Mouse (Mus musculus) stomach, embryonic 14.5 days (tissue): ENCODE data around the gene Fam183b. TPM values are rescaled to one million over a fixed set of nuclear protein-coding genes. Genes with fewer than 3 reads are reported as not detected.
"Not testable (repeated sequence)": the region's sequence is repeated elsewhere in the genome, so short reads cannot be mapped to it uniquely, and the experiment has no call there.

ENCODE experiments used
- ATAC-seq: fragments of 200-750 bp; cut with Nextera tagmentation; 2 replicates; pipeline ENCODE4 v1.8.0; 2017; ENCODE audit warnings: low read depth, moderate TSS enrichment; ENCODE audit not compliant: insufficient number of reproducible peaks, insufficient read depth, low FRiP score
- H3K27ac ChIP-seq: fragments of 300-500 bp; sonication (generic); 2 replicates; pipeline ENCODE4 v1.5.1; 2014; ENCODE audit warnings: mild to moderate bottlenecking, low read length, moderate library complexity, mixed read lengths
- H3K27me3 ChIP-seq: fragments of 300-500 bp; sonication (generic); 2 replicates; pipeline ENCODE4 v1.6.1; 2014; ENCODE audit warnings: low read length, control low read depth, mixed read lengths; ENCODE audit not compliant: control insufficient read depth, insufficient read depth
- H3K36me3 ChIP-seq: fragments of 300-500 bp; sonication (generic); 2 replicates; pipeline ENCODE4 v1.6.1; 2014; ENCODE audit warnings: mild to moderate bottlenecking, control low read depth, low read length, moderate library complexity, mixed read lengths; ENCODE audit not compliant: control insufficient read depth, insufficient read depth
- H3K4me1 ChIP-seq: fragments of 300-500 bp; sonication (generic); 2 replicates; pipeline ENCODE4 v1.6.1; 2014; ENCODE audit warnings: low read length, control low read depth, mixed read lengths; ENCODE audit not compliant: control insufficient read depth, insufficient read depth
- H3K4me2 ChIP-seq: fragments of 300-500 bp; sonication (generic); replicated peaks from 2 replicates; pipeline ENCODE4 v1.6.1; 2014; ENCODE audit warnings: low read depth, low read length, control low read depth
- H3K4me3 ChIP-seq: fragments of 300-500 bp; sonication (generic); 2 replicates; pipeline ENCODE4 v1.5.1; 2014; ENCODE audit warnings: low read depth, low read length, control low read depth
- H3K9ac ChIP-seq: fragments of 300-500 bp; sonication (generic); replicated peaks from 2 replicates; pipeline ENCODE4 v1.6.1; 2014; ENCODE audit warnings: low read depth, mild to moderate bottlenecking, control low read depth, low read length, moderate library complexity, mixed read lengths
- H3K9me3 ChIP-seq: fragments of 300-500 bp; sonication (generic); 2 replicates; pipeline ENCODE4 v1.6.1; 2016; ENCODE audit warnings: low read depth, low read length, control low read depth; ENCODE audit not compliant: control insufficient read depth
- WGBS: fragments of 180-500 bp; shearing (Covaris S2); extraction: QIAGEN DNeasy Blood & Tissue Kit; methylation state at CpG from one replicate; pipeline ENCODE4 v1.1.7; 2014; 5-methylcytosine and 5-hydroxymethylcytosine counted together
- polyA plus RNA-seq: library from polyadenylated mRNA; unstranded; fragments of >200 nt; fragmentation: Nextera tagmentation; extraction: Ambion mirVana; gene quantifications from 2 replicates; pipeline ENCODE4 v1.2.1, GENCODE M21; 2014

The Fam183b gene
- polyA plus RNA-seq, 1 experiment from 2014 or later, result 8.7 TPM

DNA sequence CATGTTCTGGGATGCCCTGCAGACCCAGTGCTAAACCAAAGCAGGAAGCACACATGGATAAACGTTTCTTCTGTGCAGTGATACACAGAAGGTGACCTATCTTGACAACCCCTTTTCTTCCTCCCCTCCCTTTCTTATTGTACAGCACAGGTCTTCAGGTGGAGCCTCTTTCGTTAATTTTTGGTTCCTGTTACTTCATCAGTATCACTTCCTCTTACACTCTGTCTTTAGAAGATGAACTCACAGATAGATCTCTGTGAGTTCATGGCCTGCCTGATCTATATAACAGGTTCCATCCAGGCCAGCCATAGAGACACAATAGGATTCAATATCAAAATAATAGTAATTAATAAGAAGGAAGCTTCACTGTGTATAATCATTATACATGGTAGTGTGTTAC is 11.7 kb downstream of the Fam183b start:
- no peak overlapping the region for H3K4me3 ChIP-seq
- no peak overlapping the region for H3K9ac ChIP-seq
- no peak overlapping the region for H3K27ac ChIP-seq
- no peaks in the 10 kb centered on the region for H3K36me3 ChIP-seq
- ATAC-seq, result no peak
- H3K4me2 ChIP-seq, result no peak overlapping the region
- H3K9me3 ChIP-seq, result no peaks in the 10 kb centered on the region
- no peaks in the 10 kb centered on the region for H3K27me3 ChIP-seq
- 41% methylated on average over 2 of the region's 2 CpGs for WGBS
- H3K4me1 ChIP-seq, result no peaks in the 10 kb centered on the region

DNA sequence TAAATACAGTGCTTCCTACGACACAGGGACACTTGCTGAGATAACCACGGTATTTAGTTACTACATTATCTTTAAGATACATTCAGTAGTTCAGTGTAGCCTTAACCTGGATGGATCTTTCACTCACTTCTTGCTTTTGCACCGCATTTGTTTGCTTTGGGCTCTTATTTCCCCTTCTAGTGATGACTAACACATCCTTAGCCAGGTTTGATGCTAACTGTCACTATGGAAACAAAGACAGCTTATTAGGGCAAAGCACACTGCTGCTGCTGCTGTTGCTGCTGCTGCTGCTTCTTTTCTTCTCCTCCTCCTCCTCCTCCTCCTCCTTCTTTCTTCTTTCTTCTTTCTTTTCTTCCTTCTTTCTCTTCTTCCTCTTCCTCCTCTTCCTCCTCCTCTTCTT is 12.2 kb downstream of the Fam183b start:
- Histone ChIP-seq H3K36me3 (no peaks in the 10 kb centered on the region), H3K9me3 (no peaks in the 10 kb centered on the region), H3K27me3 (no peaks in the 10 kb centered on the region), H3K9ac (no peak overlapping the region), H3K4me2 (no peak overlapping the region), H3K27ac (no peak overlapping the region), H3K4me1 (no peaks in the 10 kb centered on the region), H3K4me3 (no peak overlapping the region)
- WGBS, result 21% methylated on average over 3 of the region's 3 CpGs
- no peak for ATAC-seq

DNA sequence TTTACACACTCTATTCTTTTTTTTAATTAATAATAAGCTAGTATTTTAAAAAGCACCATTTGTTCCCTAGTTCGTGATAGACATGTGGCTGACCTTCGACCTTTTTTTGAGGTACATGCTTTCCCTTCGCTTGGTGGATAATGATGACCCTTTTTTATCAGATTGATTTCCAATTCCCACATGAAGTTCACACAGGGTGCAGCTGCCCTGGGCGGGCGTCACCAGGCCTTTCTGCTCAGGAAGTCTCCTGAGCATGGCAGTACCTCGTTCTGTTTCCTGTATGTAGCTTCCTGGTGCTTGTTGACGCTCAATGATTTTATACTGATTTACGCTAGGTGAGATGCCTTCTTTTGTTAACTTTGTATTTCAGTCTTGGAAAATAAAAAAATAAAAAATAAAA is 13.4 kb downstream of the Fam183b start:
- Histone ChIP-seq H3K9ac (no peak overlapping the region), H3K27me3 (no peaks in the 10 kb centered on the region), H3K4me3 (no peak overlapping the region), H3K27ac (no peak overlapping the region), H3K36me3 (no peaks in the 10 kb centered on the region), H3K4me2 (no peak overlapping the region), H3K4me1 (no peaks in the 10 kb centered on the region), H3K9me3 (no peaks in the 10 kb centered on the region)
- no peak for ATAC-seq
- WGBS, result 81% methylated on average over 8 of the region's 8 CpGs

- H3K27ac ChIP-seq, result no peak overlapping the region
- no peaks in the 10 kb centered on the region for H3K36me3 ChIP-seq
- no peaks in the 10 kb centered on the region for H3K9me3 ChIP-seq
- no peak overlapping the region for H3K4me2 ChIP-seq
- H3K9ac ChIP-seq, result no peak overlapping the region
- no peaks in the 10 kb centered on the region for H3K27me3 ChIP-seq
- ATAC-seq, result no peak
- H3K4me1 ChIP-seq, result no peaks in the 10 kb centered on the region
- WGBS, result 77% methylated on average over 10 of the region's 10 CpGs
- H3K4me3 ChIP-seq, result no peak overlapping the region
Observed at GRCm38 (mm10) chr11:58787651-58788050, 14.1 kb downstream of the Fam183b start.

- H3K27me3 ChIP-seq, result no peaks in the 10 kb centered on the region
- no peak overlapping the region for H3K4me3 ChIP-seq
- no peak for ATAC-seq
- no peaks in the 10 kb centered on the region for H3K9me3 ChIP-seq
- no peak overlapping the region for H3K27ac ChIP-seq
- no peak overlapping the region for H3K4me2 ChIP-seq
- H3K4me1 ChIP-seq, result no peaks in the 10 kb centered on the region
- H3K36me3 ChIP-seq, result no peaks in the 10 kb centered on the region
- H3K9ac ChIP-seq, result no peak overlapping the region
- 73% methylated on average over 2 of the region's 2 CpGs for WGBS
Observed at GRCm38 (mm10) chr11:58784182-58784581, 17.6 kb downstream of the Fam183b start.

DNA sequence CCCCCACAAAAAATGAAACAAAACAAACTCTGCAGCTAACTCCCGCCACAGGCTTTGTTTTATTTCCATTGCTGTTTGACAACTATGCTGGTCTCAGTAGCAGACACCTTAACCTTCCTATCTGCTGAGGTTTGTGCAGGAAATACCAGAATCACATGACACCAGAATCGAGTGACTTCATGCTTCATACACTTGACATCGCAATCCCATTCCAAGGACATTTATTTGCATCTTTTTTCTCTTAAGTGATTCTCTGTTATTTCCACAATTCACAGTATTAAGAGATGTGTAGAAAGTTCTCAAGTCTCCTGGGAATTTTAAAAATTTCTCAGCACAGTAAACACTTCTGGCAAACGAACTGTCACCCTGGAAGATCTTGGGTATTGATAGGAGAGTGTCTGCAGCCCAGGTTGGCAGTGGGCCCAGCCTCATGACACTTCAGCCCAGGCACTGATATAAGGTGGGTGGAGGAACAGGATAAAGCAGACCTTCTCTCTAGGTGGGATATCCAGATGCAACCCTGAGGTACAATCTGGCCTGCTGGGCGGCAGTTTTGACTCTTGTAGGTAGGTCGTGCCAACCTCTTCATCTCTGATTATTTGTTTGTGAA is 19.2 kb downstream of the Fam183b start, which contains the start of gene Olfr314:
Olfr314 (plus strand) TSS at position 473 of the 610 bp plus-strand sequence.
- no peak within 1 kb of the TSS for H3K27ac ChIP-seq
- H3K4me2 ChIP-seq, result no peak within 1 kb of the TSS
- H3K9me3 ChIP-seq, result no peaks in the 10 kb centered on the region
- no peaks in the 10 kb centered on the region for H3K4me1 ChIP-seq
- H3K27me3 ChIP-seq, result no peaks in the 10 kb centered on the region
- no peak within 1 kb of the TSS for H3K4me3 ChIP-seq
- no peak for ATAC-seq
- no peak within 1 kb of the TSS for H3K9ac ChIP-seq
- no peaks in the 10 kb centered on the region for H3K36me3 ChIP-seq
- 68% methylated on average over 6 of the region's 6 CpGs for WGBS

DNA sequence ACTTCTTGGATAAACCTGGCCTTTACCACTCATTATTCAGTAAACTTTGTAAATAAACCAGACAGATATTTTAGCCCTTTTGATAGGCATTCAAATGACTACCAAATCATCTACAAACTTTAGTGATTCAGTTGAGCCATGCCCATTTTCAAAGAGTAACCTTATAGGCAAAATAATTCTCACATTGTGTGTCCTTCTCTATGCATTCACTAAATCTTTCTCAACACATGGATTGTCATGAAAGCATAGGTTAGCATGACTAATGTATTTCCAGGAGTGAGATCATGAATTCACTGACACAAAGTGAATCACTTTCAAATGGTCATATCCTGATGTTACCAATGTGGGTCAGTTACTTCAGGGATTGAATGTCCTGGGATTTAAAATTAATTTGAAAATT is 28.9 kb downstream of the Fam183b start, which contains the start of gene Olfr315:
Olfr315 (plus strand) TSS at position 301 of the 400 bp plus-strand sequence.
- Histone ChIP-seq H3K4me3 (no peak within 1 kb of the TSS), H3K36me3 (no peaks in the 10 kb centered on the region), H3K9ac (no peak within 1 kb of the TSS), H3K9me3 (no peaks in the 10 kb centered on the region), H3K4me2 (no peak within 1 kb of the TSS), H3K27me3 (no peaks in the 10 kb centered on the region), H3K4me1 (no peaks in the 10 kb centered on the region), H3K27ac (no peak within 1 kb of the TSS)
- ATAC-seq, result no peak

DNA sequence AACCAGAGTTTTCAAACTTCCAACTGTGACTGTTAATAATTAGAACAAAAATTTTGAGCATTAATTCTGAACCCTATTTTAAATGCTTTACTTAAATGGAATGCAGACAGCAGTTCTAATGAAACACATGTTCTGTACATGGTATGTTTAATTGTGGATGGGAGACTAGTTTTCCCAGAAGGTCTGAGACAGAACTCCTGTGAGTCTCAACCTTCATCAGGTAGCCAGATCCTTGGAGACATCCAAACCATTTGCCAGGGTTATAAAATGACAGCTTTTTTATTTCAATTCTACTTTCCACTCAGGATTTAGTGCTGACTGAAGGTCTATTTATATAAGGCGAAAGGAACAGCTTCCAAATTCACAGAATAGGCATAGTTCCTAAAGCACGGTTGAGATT is 49.3 kb downstream of the Fam183b start, which contains the start of gene Olfr316:
Olfr316 (plus strand) TSS at position 301 of the 400 bp plus-strand sequence.
- Histone ChIP-seq H3K9ac (no peak within 1 kb of the TSS), H3K36me3 (no peaks in the 10 kb centered on the region), H3K9me3 (no peaks in the 10 kb centered on the region), H3K27me3 (no peaks in the 10 kb centered on the region), H3K4me3 (no peak within 1 kb of the TSS), H3K4me1 (no peaks in the 10 kb centered on the region), H3K4me2 (no peak within 1 kb of the TSS), H3K27ac (no peak within 1 kb of the TSS)
- WGBS, result 79% methylated on average over 2 of the region's 2 CpGs
- ATAC-seq, result no peak

DNA sequence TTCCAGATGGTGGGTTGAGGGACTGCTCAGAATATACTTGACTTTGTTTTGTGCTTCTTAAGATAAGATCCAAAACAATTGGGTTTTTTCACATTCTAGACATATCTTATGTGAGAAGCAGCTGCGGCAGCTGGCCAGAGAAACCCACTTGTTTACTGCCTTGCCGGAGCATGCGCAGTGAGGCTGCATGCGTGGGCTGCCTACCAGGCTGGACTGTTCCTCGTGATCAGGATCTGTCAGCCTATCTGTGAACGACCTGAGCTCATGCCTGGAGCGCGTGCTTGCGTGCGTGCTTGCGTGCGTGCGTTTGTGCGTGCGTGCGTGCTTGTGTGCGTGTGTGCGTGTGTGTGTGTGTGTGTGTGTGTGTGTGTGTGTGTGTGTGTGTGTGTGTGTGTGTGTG is 50.7 kb downstream of the Fam183b start:
- 78% methylated on average over 18 of the region's 18 CpGs for WGBS

More for the DNA sequence above, 50.7 kb downstream of the Fam183b start:
- not testable (repeated sequence) for H3K4me1 ChIP-seq, H3K4me3 ChIP-seq, ATAC-seq, H3K27me3 ChIP-seq, H3K36me3 ChIP-seq, H3K27ac ChIP-seq, H3K9me3 ChIP-seq, H3K4me2 ChIP-seq, H3K9ac ChIP-seq
